8 mouse cellular contexts compared by ENCODE assay signal in genomic region chr12:70937150-70937549, GRCm38 (mm10). TPM values are rescaled to one million over a fixed set of nuclear protein-coding genes. Genes with fewer than 3 reads are reported as not detected.
A peak's percentile ranks its signal among the peaks of the same experiment; 100 is the strongest.
DNase-seq lines count a peak whose midpoint lies in the region; ATAC-seq and TF ChIP-seq lines count a peak whose summit lies in the region.

No protein-coding gene starts in this region.

- peak overlapping the region; percentile 59 for H3K9ac ChIP-seq in midbrain, postnatal 0 days (replicated peaks; ENCODE audit: low read length, poor library complexity, severe bottlenecking)

- no peak for TF ChIP-seq POLR2A in lung, adult 2 months (IDR thresholded peaks at IDR 0.05; ENCODE audit: borderline replicate concordance, extremely low read depth, low read depth, low read length)

- peaks cover 5% of the 10 kb centered on the region for H3K4me1 ChIP-seq in lung, adult 2 months (ENCODE audit: control insufficient read depth, insufficient read depth, low read length)
- peaks cover 2% of the 10 kb centered on the region; the same call in 1 of the 2 replicates for H3K4me1 ChIP-seq in brown adipose tissue, adult 24 weeks (ENCODE audit: control insufficient read depth, insufficient read depth, insufficient read length, low read length)
- 0 out of 2 replicates have a peak, but pooled peaks cover 8% of the 10 kb centered on the region for H3K4me1 ChIP-seq in heart, embryonic 10.5 days
- no peaks in the 10 kb centered on the region; the same call in 1 of the 2 replicates for H3K4me1 ChIP-seq in midbrain, postnatal 0 days (ENCODE audit: insufficient read depth, low read length)

- TF ChIP-seq CTCF in lung, adult 2 months (IDR thresholded peaks at IDR 0.05; ENCODE audit: insufficient read depth, low read length): no peak
- TF ChIP-seq CTCF in midbrain, postnatal 0 days (IDR thresholded peaks at IDR 0.05): no peak

- peak overlapping the region; percentile 66 for H3K4me3 ChIP-seq in lung, adult 2 months (replicated peaks; ENCODE audit: extremely low read depth, low read depth, low read length)
- peak overlapping the region; percentile 75 for H3K4me3 ChIP-seq in brown adipose tissue, adult 24 weeks (ENCODE audit: insufficient read depth, low read depth, low read length)
- H3K4me3 ChIP-seq in heart, embryonic 10.5 days: peak overlapping the region; percentile 82
- peak overlapping the region; percentile 77 for H3K4me3 ChIP-seq in midbrain, postnatal 0 days (ENCODE audit: low read depth, low read length)

- H3K4me2 ChIP-seq in midbrain, postnatal 0 days (ENCODE audit: low read depth, low read length, poor library complexity, severe bottlenecking): peak overlapping the region; percentile 57

- H3K36me3 ChIP-seq in heart, embryonic 10.5 days: peaks cover 11% of the 10 kb centered on the region; the same call in 1 of the 2 replicates
- peaks cover 2% of the 10 kb centered on the region; the same call in 1 of the 2 replicates for H3K36me3 ChIP-seq in midbrain, postnatal 0 days (ENCODE audit: insufficient read depth, low read length)

- peak; percentile 33 for ATAC-seq in midbrain, postnatal 0 days (ENCODE audit: low FRiP score)
- no peak for ATAC-seq in erythroid progenitor cell, adult 5-6 weeks (replicated peaks; ENCODE audit: low FRiP score, poor library complexity, severe bottlenecking)

- no peak for DNase-seq in lung, adult 2 months
- no peak for DNase-seq in lung, postnatal 25 days (ENCODE audit: low spot score)
- DNase-seq in heart, embryonic 10.5 days (ENCODE audit: low spot score): peak; percentile 80
- DNase-seq in kidney, postnatal 4 days: peak; percentile 11 to 40
- peak; percentile 38 for DNase-seq in midbrain, postnatal 0 days (ENCODE audit: low spot score)
- no peak for DNase-seq in gastrocnemius, postnatal 10 days

- no peaks in the 10 kb centered on the region for H3K27me3 ChIP-seq in heart, embryonic 10.5 days (ENCODE audit: insufficient read depth, poor library complexity, severe bottlenecking)
- H3K27me3 ChIP-seq in midbrain, postnatal 0 days (ENCODE audit: insufficient read depth, low read length): no peaks in the 10 kb centered on the region

- peak overlapping the region; percentile 89 for H3K27ac ChIP-seq in brown adipose tissue, adult 24 weeks (replicated peaks; ENCODE audit: low read depth, low read length)
- peak overlapping the region; percentile 93 for H3K27ac ChIP-seq in heart, embryonic 10.5 days
- peak overlapping the region; percentile 86 for H3K27ac ChIP-seq in midbrain, postnatal 0 days (ENCODE audit: low read depth, low read length)

- WGBS in lung, adult 2 months: 28% methylated on average over 11 of the region's 12 CpGs
- WGBS in heart, embryonic 10.5 days: 25% methylated on average over 11 of the region's 12 CpGs
- 14% methylated on average over 8 of the region's 12 CpGs for WGBS in midbrain, postnatal 0 days

- H3K9me3 ChIP-seq in heart, embryonic 10.5 days: no peaks in the 10 kb centered on the region
- H3K9me3 ChIP-seq in midbrain, postnatal 0 days (ENCODE audit: low read length): no peaks in the 10 kb centered on the region

RNA-seq across cellular contexts. Expression of gene Actr10, which starts 0.5 kb away (rescaled TPM):
- polyA plus RNA-seq in lung, adult 2 months (2012; rRNA removed): 11.7 and 26.5 TPM in 2 replicates
- polyA plus RNA-seq in brown adipose tissue, adult 24 weeks (2012; ENCODE audit: insufficient read depth, insufficient read length, missing spikeins): 125 and 165 TPM in 2 replicates
- polyA plus RNA-seq in heart, embryonic 10.5 days (2016; fragmentation: Nextera tagmentation; extraction: Ambion mirVana): 194 and 197 TPM in 2 replicates
- total RNA-seq in midbrain, postnatal 0 days (2014; rRNA removed): 132 and 144 TPM in 2 replicates
- polyA plus RNA-seq in midbrain, postnatal 0 days (2015; fragmentation: Nextera tagmentation; extraction: Ambion mirVana): 164 and 171 TPM in 2 replicates
- total RNA-seq in gastrocnemius, postnatal 10 days (2021): 100 to 1,000 TPM; 126 to 127 TPM
- total RNA-seq in erythroid progenitor cell, adult 5-6 weeks (2015; ENCODE audit: low replicate concordance): 47.2 and 48.6 TPM in 2 replicates
- 11.7 and 11.9 TPM in 2 replicates for total RNA-seq in erythroid progenitor cell, adult 5-6 weeks (2017; ENCODE audit: low replicate concordance)

RNA-seq across cellular contexts. Expression of gene Psma3, which starts 37.3 kb away (rescaled TPM):
- 14.9 and 30.0 TPM in 2 replicates for polyA plus RNA-seq in lung, adult 2 months (2012; rRNA removed)
- polyA plus RNA-seq in brown adipose tissue, adult 24 weeks (2012; ENCODE audit: insufficient read depth, insufficient read length, missing spikeins): 441 and 473 TPM in 2 replicates
- 513 and 568 TPM in 2 replicates for polyA plus RNA-seq in heart, embryonic 10.5 days (2016; fragmentation: Nextera tagmentation; extraction: Ambion mirVana)
- 116 and 131 TPM in 2 replicates for total RNA-seq in midbrain, postnatal 0 days (2014; rRNA removed)
- 505 and 509 TPM in 2 replicates for polyA plus RNA-seq in midbrain, postnatal 0 days (2015; fragmentation: Nextera tagmentation; extraction: Ambion mirVana)
- 100 to 1,000 TPM; 464 to 488 TPM for total RNA-seq in gastrocnemius, postnatal 10 days (2021)
- 161 and 236 TPM in 2 replicates for total RNA-seq in erythroid progenitor cell, adult 5-6 weeks (2015; ENCODE audit: low replicate concordance)
- 151 and 160 TPM in 2 replicates for total RNA-seq in erythroid progenitor cell, adult 5-6 weeks (2017; ENCODE audit: low replicate concordance)

Comparison
In these comparisons a context has a peak if more than half of its experiments do, and no peak if none do; other contexts are left out.
1. DNase-seq: peak in heart, embryonic 10.5 days (single experiment), kidney, postnatal 4 days (2 of 2) and midbrain, postnatal 0 days (single experiment); none in lung, adult 2 months (single experiment), lung, postnatal 25 days (single experiment) and gastrocnemius, postnatal 10 days (single experiment).
2. RNA of gene Psma3, which starts 37.3 kb away (polyA plus RNA-seq): 513 to 568 TPM in heart, embryonic 10.5 days, 505 to 509 TPM in midbrain, postnatal 0 days and 441 to 473 TPM in brown adipose tissue, adult 24 weeks; 14.9 to 30.0 TPM in lung, adult 2 months; every median in the first group is over 10 times any median in the second.
3. Peak in every context shown above with its lines, with median percentiles within 50 percentile points of each other: H3K4me3 ChIP-seq and H3K27ac ChIP-seq.